Mouse (Mus musculus) liver, adult 2 months (tissue): ENCODE results near the gene Gm5129. TPM values are rescaled to one million over a fixed set of nuclear protein-coding genes. Genes with fewer than 3 reads are reported as not detected.
"Not testable (repeated sequence)": the region's sequence is repeated elsewhere in the genome, so short reads cannot be mapped to it uniquely, and the experiment has no call there.

Experiments used
- DNase-seq: peaks from one replicate; pipeline ENCODE4 v3.0.0-alpha.2; 2011; ENCODE audit warnings: low read depth, low spot score; ENCODE audit errors: extremely low read depth
- H3K27ac ChIP-seq: fragments of 200-500 bp; replicated peaks from 2 replicates; pipeline ENCODE4 v1.5.1; 2012; ENCODE audit warnings: low read depth, mild to moderate bottlenecking, control low read depth, inconsistent platforms, low read length; ENCODE audit not compliant: insufficient read depth
- H3K27me3 ChIP-seq: fragments of 200-500 bp; 2 replicates; pipeline ENCODE4 v1.6.1; 2012; ENCODE audit warnings: mild to moderate bottlenecking, moderate library complexity, low read length, inconsistent platforms; ENCODE audit not compliant: control insufficient read depth, insufficient read depth
- H3K36me3 ChIP-seq: fragments of 200-500 bp; 2 replicates; pipeline ENCODE4 v1.6.1; 2012; ENCODE audit warnings: low read length, inconsistent platforms; ENCODE audit not compliant: control insufficient read depth, insufficient read depth
- H3K4me1 ChIP-seq: fragments of 200-500 bp; 2 replicates; pipeline ENCODE4 v1.6.1; 2011; ENCODE audit warnings: low read length; ENCODE audit not compliant: control insufficient read depth, insufficient read depth
- H3K4me3 ChIP-seq: fragments of 200-500 bp; 2 replicates; pipeline ENCODE4 v1.5.1; 2011; ENCODE audit warnings: low read depth, mild to moderate bottlenecking, control low read depth, low read length, moderate library complexity; ENCODE audit not compliant: insufficient read depth
- H3K79me2 ChIP-seq: fragments of 200-500 bp; 2 replicates; pipeline ENCODE4 v1.6.1; 2012; ENCODE audit warnings: inconsistent platforms, mild to moderate bottlenecking, low read length, moderate library complexity; ENCODE audit not compliant: control insufficient read depth, insufficient read depth
- H3K9ac ChIP-seq: fragments of 200-500 bp; 2 replicates; pipeline ENCODE4 v1.6.1; 2012; ENCODE audit warnings: low read depth, mild to moderate bottlenecking, control low read depth, inconsistent platforms, low read length
- CTCF ChIP-seq: fragments of 200-500 bp; IDR thresholded peaks from 2 replicates; pipeline ENCODE4 v1.5.1; 2011; ENCODE audit warnings: low read depth, low read length, control low read depth
- POLR2A ChIP-seq: fragments of 200-500 bp; IDR thresholded peaks from 2 replicates; pipeline ENCODE4 v1.6.1; 2011; ENCODE audit warnings: low read length, control low read depth; ENCODE audit not compliant: insufficient read depth; ENCODE audit errors: extremely low read depth
- WGBS: fragments of 180-500 bp; shearing (Covaris S2); methylation state at CpG from one replicate; pipeline ENCODE4 v1.1.7; 2018; 5-methylcytosine and 5-hydroxymethylcytosine counted together
- polyA plus RNA-seq: library from polyadenylated mRNA; depleted of rRNA; stranded (reverse); fragments of >200 nt; gene quantifications from 2 replicates; pipeline ENCODE4 v1.2.3, GENCODE M21; 2012; rRNA removed
- total RNA-seq: library from RNA; depleted of rRNA; stranded (reverse); fragments of >200 nt; gene quantifications from 2 replicates; pipeline ENCODE4 v1.2.3, GENCODE M21; 2014; rRNA removed

The Gm5129 gene
- total RNA-seq (2.7 TPM in 1 of 2 replicates, not detected in the other), polyA plus RNA-seq (not detected in 2 replicates)

GRCm38 (mm10) chr5:29735557-29736061, at the start of gene Gm5129, which contains the start of gene Dnajb6:
Gene Gm5129, minus strand, starts transcription at chr5:29735936.
Gene Dnajb6, plus strand, starts transcription at chr5:29735688.
- Histone ChIP-seq H3K27me3 (no peaks in the 10 kb centered on the region), H3K4me3 (peak within 1 kb of the TSS; percentile 70), H3K79me2 (peaks cover 22% of the 10 kb centered on the region), H3K9ac (peak within 1 kb of the TSS; percentile 86), H3K4me1 (peaks cover 13% of the 10 kb centered on the region), H3K27ac (peak within 1 kb of the TSS; percentile 87), H3K36me3 (no peaks in the 10 kb centered on the region)
- under 1% methylated on average over 46 of the region's 46 CpGs for WGBS
- peak; percentile 64; the same call in 1 of the 2 replicates for TF ChIP-seq POLR2A
- no peak for TF ChIP-seq CTCF
- DNase-seq, result peak; percentile 79

- H3K27ac ChIP-seq, H3K36me3 ChIP-seq, H3K4me1 ChIP-seq, H3K27me3 ChIP-seq, H3K4me3 ChIP-seq, H3K9ac ChIP-seq, H3K79me2 ChIP-seq: not testable (repeated sequence)
- peak; percentile 59 for DNase-seq
- 66% methylated on average over 9 of the region's 13 CpGs for WGBS
These were observed 49.2 kb upstream of the Gm5129 start for GRCm38 (mm10) chr5:29784906-29785305.

- TF ChIP-seq POLR2A (no peak), CTCF (no peak)
- Histone ChIP-seq H3K4me3 (no peak overlapping the region), H3K36me3 (peaks cover 5% of the 10 kb centered on the region; the same call in 1 of the 2 replicates), H3K9ac (no peak overlapping the region), H3K27ac (no peak overlapping the region), H3K4me1 (0 out of 2 replicates have a peak, but pooled peaks cover 4% of the 10 kb centered on the region), H3K79me2 (0 out of 2 replicates have a peak, but pooled peaks cover 2% of the 10 kb centered on the region), H3K27me3 (no peaks in the 10 kb centered on the region)
- 98% methylated on average over 3 of the region's 3 CpGs for WGBS
- DNase-seq, result no peak
These were observed 46.5 kb upstream of the Gm5129 start for GRCm38 (mm10) chr5:29782261-29782660.

GRCm38 (mm10) chr5:29779733-29780132, 44.0 kb upstream of the Gm5129 start:
- H3K79me2 ChIP-seq, H3K27me3 ChIP-seq, H3K9ac ChIP-seq, H3K4me1 ChIP-seq, H3K4me3 ChIP-seq, H3K27ac ChIP-seq, DNase-seq: not testable (repeated sequence)
- WGBS, result 79% methylated on average over 9 of the region's 9 CpGs
- peaks cover 12% of the 10 kb centered on the region; the same call in 1 of the 2 replicates for H3K36me3 ChIP-seq

- Histone ChIP-seq H3K27ac (no peak overlapping the region), H3K4me1 (no peaks in the 10 kb centered on the region), H3K9ac (no peak overlapping the region), H3K79me2 (no peaks in the 10 kb centered on the region; the same call in 1 of the 2 replicates), H3K27me3 (no peaks in the 10 kb centered on the region), H3K36me3 (peaks cover 19% of the 10 kb centered on the region), H3K4me3 (no peak overlapping the region)
- 92% methylated on average over 6 of the region's 6 CpGs for WGBS
- DNase-seq, result no peak
- TF ChIP-seq CTCF (no peak), POLR2A (no peak)
These were observed 42.3 kb upstream of the Gm5129 start for GRCm38 (mm10) chr5:29778029-29778428.

GRCm38 (mm10) chr5:29775437-29775836, 39.7 kb upstream of the Gm5129 start:
- peaks cover 21% of the 10 kb centered on the region for H3K36me3 ChIP-seq
- H3K27me3 ChIP-seq, result no peaks in the 10 kb centered on the region
- no peaks in the 10 kb centered on the region; the same call in 1 of the 2 replicates for H3K79me2 ChIP-seq
- DNase-seq, result no peak
- H3K27ac ChIP-seq, result no peak overlapping the region
- no peaks in the 10 kb centered on the region for H3K4me1 ChIP-seq
- H3K9ac ChIP-seq, result no peak overlapping the region
- H3K4me3 ChIP-seq, result no peak overlapping the region
- TF ChIP-seq CTCF (no peak), POLR2A (no peak)
- 69% methylated on average over 5 of the region's 5 CpGs for WGBS
